Mouse (Mus musculus) liver, adult 2 months (tissue): ENCODE data around the gene Gpcpd1. TPM values are rescaled to one million over a fixed set of nuclear protein-coding genes. Genes with fewer than 3 reads are reported as not detected.

ENCODE experiments used
- DNase-seq: peaks from one replicate; pipeline ENCODE4 v3.0.0-alpha.2; 2011; ENCODE audit warnings: low read depth, low spot score; ENCODE audit errors: extremely low read depth
- H3K27ac ChIP-seq: fragments of 200-500 bp; replicated peaks from 2 replicates; pipeline ENCODE4 v1.5.1; 2012; ENCODE audit warnings: low read depth, mild to moderate bottlenecking, control low read depth, inconsistent platforms, low read length; ENCODE audit not compliant: insufficient read depth
- H3K27me3 ChIP-seq: fragments of 200-500 bp; 2 replicates; pipeline ENCODE4 v1.6.1; 2012; ENCODE audit warnings: mild to moderate bottlenecking, moderate library complexity, low read length, inconsistent platforms; ENCODE audit not compliant: control insufficient read depth, insufficient read depth
- H3K36me3 ChIP-seq: fragments of 200-500 bp; 2 replicates; pipeline ENCODE4 v1.6.1; 2012; ENCODE audit warnings: low read length, inconsistent platforms; ENCODE audit not compliant: control insufficient read depth, insufficient read depth
- H3K4me1 ChIP-seq: fragments of 200-500 bp; 2 replicates; pipeline ENCODE4 v1.6.1; 2011; ENCODE audit warnings: low read length; ENCODE audit not compliant: control insufficient read depth, insufficient read depth
- H3K4me3 ChIP-seq: fragments of 200-500 bp; 2 replicates; pipeline ENCODE4 v1.5.1; 2011; ENCODE audit warnings: low read depth, mild to moderate bottlenecking, control low read depth, low read length, moderate library complexity; ENCODE audit not compliant: insufficient read depth
- H3K79me2 ChIP-seq: fragments of 200-500 bp; 2 replicates; pipeline ENCODE4 v1.6.1; 2012; ENCODE audit warnings: inconsistent platforms, mild to moderate bottlenecking, low read length, moderate library complexity; ENCODE audit not compliant: control insufficient read depth, insufficient read depth
- H3K9ac ChIP-seq: fragments of 200-500 bp; 2 replicates; pipeline ENCODE4 v1.6.1; 2012; ENCODE audit warnings: low read depth, mild to moderate bottlenecking, control low read depth, inconsistent platforms, low read length
- CTCF ChIP-seq: fragments of 200-500 bp; IDR thresholded peaks from 2 replicates; pipeline ENCODE4 v1.5.1; 2011; ENCODE audit warnings: low read depth, low read length, control low read depth
- POLR2A ChIP-seq: fragments of 200-500 bp; IDR thresholded peaks from 2 replicates; pipeline ENCODE4 v1.6.1; 2011; ENCODE audit warnings: low read length, control low read depth; ENCODE audit not compliant: insufficient read depth; ENCODE audit errors: extremely low read depth
- WGBS: fragments of 180-500 bp; shearing (Covaris S2); methylation state at CpG from one replicate; pipeline ENCODE4 v1.1.7; 2018; 5-methylcytosine and 5-hydroxymethylcytosine counted together
- polyA plus RNA-seq: library from polyadenylated mRNA; depleted of rRNA; stranded (reverse); fragments of >200 nt; gene quantifications from 2 replicates; pipeline ENCODE4 v1.2.3, GENCODE M21; 2012
- total RNA-seq: library from RNA; depleted of rRNA; stranded (reverse); fragments of >200 nt; gene quantifications from 2 replicates; pipeline ENCODE4 v1.2.3, GENCODE M21; 2014

Gene Gpcpd1
- total and polyA plus RNA-seq, 2 experiments: 11.0 to 237 TPM

GRCm38 (mm10) chr2:132611551-132612233, 24.2 kb upstream of the Gpcpd1 start:
- Histone ChIP-seq H3K4me1 (no peaks in the 10 kb centered on the region), H3K9ac (no peak overlapping the region), H3K4me3 (no peak overlapping the region), H3K27me3 (no peaks in the 10 kb centered on the region), H3K36me3 (no peaks in the 10 kb centered on the region), H3K27ac (no peak overlapping the region), H3K79me2 (no peaks in the 10 kb centered on the region)
- no peak for DNase-seq
- no peak for TF ChIP-seq CTCF
- no peak for TF ChIP-seq POLR2A
- 97% methylated on average over 4 of the region's 4 CpGs for WGBS

- H3K36me3 ChIP-seq: no peaks in the 10 kb centered on the region
- 65% methylated on average over 10 of the region's 10 CpGs for WGBS
- H3K27me3 ChIP-seq: no peaks in the 10 kb centered on the region
- H3K4me3 ChIP-seq: no peak overlapping the region
- H3K9ac ChIP-seq: no peak overlapping the region
- H3K4me1 ChIP-seq: 0 out of 2 replicates have a peak, but pooled peaks cover 1% of the 10 kb centered on the region
- no peak overlapping the region for H3K27ac ChIP-seq
- DNase-seq: no peak
- TF ChIP-seq CTCF (no peak), POLR2A (no peak)
- H3K79me2 ChIP-seq: no peaks in the 10 kb centered on the region
These were observed 19.9 kb upstream of the Gpcpd1 start for GRCm38 (mm10) chr2:132607141-132608093.

- WGBS: 81% methylated on average over 5 of the region's 5 CpGs
- H3K9ac ChIP-seq: no peak overlapping the region
- no peak overlapping the region for H3K27ac ChIP-seq
- H3K4me1 ChIP-seq: 0 out of 2 replicates have a peak, but pooled peaks cover 1% of the 10 kb centered on the region
- TF ChIP-seq POLR2A (no peak), CTCF (no peak)
- no peak overlapping the region for H3K4me3 ChIP-seq
- no peak for DNase-seq
- H3K36me3 ChIP-seq: no peaks in the 10 kb centered on the region
- H3K79me2 ChIP-seq: no peaks in the 10 kb centered on the region
- H3K27me3 ChIP-seq: no peaks in the 10 kb centered on the region
These were observed 18.4 kb upstream of the Gpcpd1 start for GRCm38 (mm10) chr2:132605795-132606563.

- H3K4me1 ChIP-seq: 0 out of 2 replicates have a peak, but pooled peaks cover 1% of the 10 kb centered on the region
- H3K79me2 ChIP-seq: no peaks in the 10 kb centered on the region
- no peak overlapping the region for H3K9ac ChIP-seq
- TF ChIP-seq CTCF: no peak
- no peak for TF ChIP-seq POLR2A
- H3K4me3 ChIP-seq: no peak overlapping the region
- DNase-seq: no peak
- no peaks in the 10 kb centered on the region for H3K36me3 ChIP-seq
- 92% methylated on average over 4 of the region's 4 CpGs for WGBS
- no peaks in the 10 kb centered on the region for H3K27me3 ChIP-seq
- H3K27ac ChIP-seq: no peak overlapping the region
These were observed 17.4 kb upstream of the Gpcpd1 start for GRCm38 (mm10) chr2:132604922-132605321.

- no peak for DNase-seq
- TF ChIP-seq CTCF: no peak
- TF ChIP-seq POLR2A: no peak
- Histone ChIP-seq H3K79me2 (no peaks in the 10 kb centered on the region), H3K27me3 (no peaks in the 10 kb centered on the region), H3K27ac (no peak overlapping the region), H3K4me3 (no peak overlapping the region), H3K36me3 (no peaks in the 10 kb centered on the region), H3K9ac (no peak overlapping the region), H3K4me1 (peaks cover 3% of the 10 kb centered on the region; the same call in 1 of the 2 replicates)
- WGBS: 87% methylated on average over 2 of the region's 2 CpGs
These were observed 16.2 kb upstream of the Gpcpd1 start for GRCm38 (mm10) chr2:132603706-132604105.
